Mouse (Mus musculus) lung, adult 2 months (tissue): Measurements from ENCODE around the gene Espn. TPM values are rescaled to one million over a fixed set of nuclear protein-coding genes. Genes with fewer than 3 reads are reported as not detected.
A peak's percentile ranks its signal among the peaks of the same experiment; 100 is the strongest.

Source experiments
- DNase-seq: peaks from one replicate; pipeline ENCODE4 v3.0.0; 2022
- H3K4me1 ChIP-seq: fragments of 200-500 bp; 2 replicates; pipeline ENCODE4 v1.6.1; 2011; ENCODE audit warnings: low read length; ENCODE audit not compliant: control insufficient read depth, insufficient read depth
- H3K4me3 ChIP-seq: fragments of 200-500 bp; replicated peaks from 2 replicates; pipeline ENCODE3; 2011; ENCODE audit warnings: low read depth, mild to moderate bottlenecking, control low read depth, low read length; ENCODE audit errors: extremely low read depth
- CTCF ChIP-seq: fragments of 200-500 bp; IDR thresholded peaks from 2 replicates; pipeline ENCODE4 v1.5.1; 2011; ENCODE audit warnings: mild to moderate bottlenecking, low read length, control low read depth; ENCODE audit not compliant: insufficient read depth
- POLR2A ChIP-seq: fragments of 200-500 bp; IDR thresholded peaks from 2 replicates; pipeline ENCODE4 v1.6.1; 2011; ENCODE audit warnings: low read depth, mild to moderate bottlenecking, control low read depth, low read length, borderline replicate concordance; ENCODE audit errors: extremely low read depth
- WGBS: fragments of 180-500 bp; shearing (Covaris S2); methylation state at CpG from one replicate; pipeline ENCODE4 v1.1.7; 2018; 5-methylcytosine and 5-hydroxymethylcytosine counted together
- polyA plus RNA-seq: library from polyadenylated mRNA; depleted of rRNA; stranded (reverse); fragments of >200 nt; gene quantifications from 2 replicates; pipeline ENCODE4 v1.2.3, GENCODE M21; 2012

Gene Espn
- polyA plus RNA-seq, 1 experiment: 9.8 TPM

DNA sequence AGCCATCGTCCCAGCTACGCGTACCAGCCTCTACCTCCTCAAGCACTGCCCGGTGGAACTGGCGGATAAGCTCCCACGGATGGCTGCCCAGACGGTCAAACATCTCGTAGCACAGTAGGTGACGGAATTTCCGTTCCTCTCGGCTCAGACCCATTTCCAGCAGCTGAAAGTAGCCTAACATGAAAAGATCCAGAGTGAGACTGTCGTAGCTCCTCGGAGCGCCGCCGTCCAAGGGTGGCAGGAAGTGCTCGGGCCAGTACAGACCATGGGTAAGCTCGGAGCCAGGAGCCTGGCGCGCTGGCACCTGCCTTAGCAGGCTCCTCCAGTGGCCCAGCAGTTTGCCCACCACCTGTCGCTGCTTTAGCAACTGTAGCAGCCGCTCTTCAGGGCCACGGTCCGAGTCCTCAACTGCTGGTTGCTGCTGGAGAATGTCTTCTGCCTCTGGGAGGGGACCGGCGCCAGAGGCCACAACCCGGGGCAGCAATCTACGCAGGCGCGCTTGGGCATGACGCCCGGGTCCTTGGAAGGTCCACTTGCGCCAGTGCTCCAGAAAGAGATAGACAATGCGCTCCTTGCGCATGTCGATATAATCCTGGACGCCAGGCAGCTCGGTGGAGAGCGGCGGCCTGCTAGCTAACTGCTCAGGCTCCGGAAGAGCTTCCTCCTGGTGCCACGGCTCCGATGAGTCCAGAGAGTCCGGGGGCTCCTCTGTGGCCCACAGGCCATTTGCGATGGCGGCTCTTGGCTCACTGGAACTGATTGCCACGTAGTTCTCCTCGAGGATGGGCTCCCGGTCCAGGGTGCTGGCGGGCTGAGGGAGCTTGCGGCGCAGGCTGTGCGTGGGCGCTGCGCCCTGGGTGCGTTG, 26.8 kb downstream of the Espn start:
- TF ChIP-seq CTCF (no peak), POLR2A (no peak)
- H3K4me1 ChIP-seq: peaks cover 13% of the 10 kb centered on the region
- H3K4me3 ChIP-seq: peak overlapping the region; percentile 44
- WGBS: 20% methylated on average over 56 of the region's 56 CpGs
- no peak for DNase-seq

DNA sequence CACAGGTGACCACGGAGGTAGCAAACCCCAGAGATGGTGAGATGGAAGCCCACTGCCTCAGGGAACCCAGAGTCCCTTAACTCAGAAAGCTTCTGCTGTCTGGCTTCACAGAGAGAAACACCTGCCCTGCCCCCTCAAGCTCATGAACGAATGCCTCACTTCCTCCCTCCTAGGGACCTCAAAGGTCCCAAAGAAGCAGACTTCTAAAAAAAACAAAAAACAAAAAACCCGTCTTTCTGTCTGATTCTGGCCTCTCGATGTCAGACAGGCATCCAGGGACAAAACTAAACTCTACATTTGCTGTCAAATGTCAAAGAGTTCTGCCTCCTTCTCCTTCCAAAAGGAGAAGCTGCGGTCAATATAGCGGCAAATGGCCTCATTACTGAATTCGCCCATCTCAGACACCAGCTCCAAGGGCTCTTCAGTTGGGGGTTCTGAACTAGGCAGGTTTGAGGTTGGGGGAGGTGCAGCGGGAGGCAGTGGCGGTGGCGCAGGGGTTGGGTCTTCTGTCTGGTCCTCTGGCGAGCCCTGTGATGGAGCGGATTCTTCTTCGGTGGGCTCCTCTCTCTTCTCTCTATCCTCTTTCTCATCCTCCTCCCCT, 27.7 kb downstream of the Espn start:
- DNase-seq: no peak
- no peak overlapping the region for H3K4me3 ChIP-seq
- WGBS: 25% methylated on average over 13 of the region's 13 CpGs
- peaks cover 15% of the 10 kb centered on the region for H3K4me1 ChIP-seq
- no peak for TF ChIP-seq POLR2A
- TF ChIP-seq CTCF: no peak

DNA sequence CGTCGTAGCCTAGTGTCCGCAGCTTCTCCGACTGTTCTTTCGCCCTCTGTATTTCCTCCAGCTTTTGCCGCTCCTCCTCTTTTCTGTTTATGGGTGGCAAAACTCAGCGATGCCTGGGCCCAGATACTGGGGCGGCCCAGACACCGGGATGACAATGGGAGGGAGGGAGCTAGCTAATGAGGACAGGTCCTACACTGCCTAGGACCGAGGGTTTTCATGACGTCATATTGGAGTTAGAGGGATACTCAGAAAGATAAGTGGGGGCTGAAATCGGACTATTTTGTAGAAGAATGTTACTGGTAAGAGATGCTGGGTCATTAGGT, 31.0 kb downstream of the Espn start:
- TF ChIP-seq POLR2A (no peak), CTCF (no peak)
- H3K4me3 ChIP-seq: no peak overlapping the region
- WGBS: 8% methylated on average over 12 of the region's 12 CpGs
- H3K4me1 ChIP-seq: peaks cover 12% of the 10 kb centered on the region
- no peak for DNase-seq

DNA sequence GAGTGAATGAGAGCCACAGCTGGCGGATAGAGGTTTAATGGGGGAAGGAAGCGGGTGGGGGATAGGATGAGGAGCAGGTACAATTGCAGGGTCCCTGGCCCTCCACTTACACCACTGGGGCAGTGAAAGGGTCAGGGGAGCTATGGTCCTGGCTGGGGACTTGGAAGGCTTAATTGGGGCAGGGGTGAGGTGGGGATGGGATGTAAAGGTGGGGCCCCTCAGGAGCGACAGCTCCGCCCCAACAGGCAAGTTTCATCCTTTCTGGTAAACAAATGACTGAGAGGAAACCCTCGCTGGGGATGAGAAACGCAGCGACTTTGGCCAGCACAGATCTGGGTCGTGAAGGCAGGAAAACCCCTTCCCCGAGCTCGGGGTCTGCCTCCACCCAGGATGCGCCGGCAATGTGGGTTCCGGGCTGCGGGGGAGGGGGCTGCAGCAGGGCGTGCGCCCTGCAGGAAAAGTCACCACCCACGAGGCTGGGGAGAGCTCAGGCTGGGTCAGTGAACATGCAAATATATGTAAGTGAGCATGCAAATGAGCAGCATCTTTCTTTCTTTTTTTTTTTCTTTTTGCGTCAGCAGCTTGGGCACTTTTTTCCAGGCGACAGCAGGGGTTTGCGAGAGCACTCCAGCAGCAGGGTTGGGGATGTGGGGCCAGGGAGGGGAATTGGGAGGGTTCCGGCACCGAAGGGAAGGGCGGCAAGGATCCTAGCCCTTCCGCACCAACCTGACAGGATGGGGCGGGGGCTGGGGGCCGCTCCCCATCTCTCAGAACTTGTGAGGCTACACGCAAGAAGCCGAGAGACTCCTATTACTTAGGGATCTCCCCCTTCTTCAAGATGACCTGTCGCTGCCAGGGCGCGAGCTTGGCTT, 31.6 kb downstream of the Espn start:
- no peak for TF ChIP-seq POLR2A
- Histone ChIP-seq H3K4me1 (peaks cover 9% of the 10 kb centered on the region; the same call in 1 of the 2 replicates), H3K4me3 (no peak overlapping the region)
- DNase-seq: no peak
- 10% methylated on average over 31 of the region's 31 CpGs for WGBS

DNA sequence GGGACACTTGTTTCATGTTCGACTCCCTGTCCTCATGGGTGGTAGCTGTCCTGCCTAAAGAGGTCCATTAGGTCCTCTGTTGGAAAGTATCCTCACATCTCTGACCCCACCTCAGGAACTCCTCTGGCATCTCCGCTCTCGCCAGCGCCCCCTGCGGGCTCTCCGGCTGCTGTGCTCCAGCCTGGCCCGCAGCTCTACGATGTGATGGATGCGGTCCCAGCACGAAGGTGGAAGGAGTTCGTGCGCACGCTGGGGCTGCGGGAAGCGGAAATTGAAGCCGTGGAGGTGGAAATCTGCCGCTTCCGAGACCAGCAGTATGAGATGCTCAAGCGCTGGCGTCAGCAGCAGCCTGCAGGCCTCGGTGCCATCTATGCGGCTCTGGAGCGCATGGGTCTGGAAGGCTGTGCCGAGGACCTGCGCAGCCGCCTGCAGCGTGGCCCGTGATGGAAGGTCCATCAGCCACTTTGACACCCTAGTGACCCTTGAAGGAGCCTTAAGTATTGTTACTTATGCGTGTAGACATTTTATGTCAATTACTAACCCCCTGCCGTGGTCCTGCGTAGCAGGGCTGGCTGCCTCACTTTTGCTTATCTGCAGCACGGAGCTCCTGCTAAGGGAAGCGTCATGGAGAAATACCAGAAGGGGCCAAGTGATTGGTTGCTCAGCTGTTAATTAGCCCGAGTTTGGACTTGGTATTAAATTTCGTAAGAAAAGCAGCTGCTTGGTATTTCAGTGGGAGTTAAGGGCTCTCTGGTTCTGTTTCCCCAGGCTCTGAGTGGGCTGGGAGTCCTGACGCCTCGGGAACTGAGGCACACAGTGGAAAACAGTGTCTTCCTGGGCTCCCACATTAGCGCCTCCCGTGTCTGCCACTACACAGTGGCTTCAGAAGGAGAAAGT, 32.5 kb downstream of the Espn start:
- TF ChIP-seq CTCF: peak; percentile 30; the same call in 1 of the 2 replicates
- no peak for TF ChIP-seq POLR2A
- H3K4me3 ChIP-seq: no peak overlapping the region
- DNase-seq: no peak
- peaks cover 13% of the 10 kb centered on the region; the same call in 1 of the 2 replicates for H3K4me1 ChIP-seq
- 35% methylated on average over 39 of the region's 39 CpGs for WGBS

DNA sequence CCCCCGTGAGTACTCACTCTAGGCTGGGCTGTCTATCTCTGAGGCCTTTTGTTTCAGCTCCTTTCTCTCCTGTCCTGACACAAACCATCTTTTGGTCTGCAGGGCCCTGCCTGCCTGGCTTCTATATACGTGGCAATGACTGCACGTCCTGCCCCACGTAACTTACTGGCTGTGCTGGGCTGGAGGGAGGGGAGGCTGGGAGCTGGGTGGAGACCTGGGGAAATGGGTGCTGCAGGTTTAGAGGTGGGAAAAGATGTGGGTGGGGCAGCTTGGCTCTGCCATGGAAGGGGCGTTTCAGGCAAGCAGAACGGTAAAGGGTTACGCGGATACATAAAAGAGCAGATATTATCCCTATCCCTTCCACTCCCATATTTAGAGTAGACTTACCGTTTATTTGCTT, 34.6 kb downstream of the Espn start:
- H3K4me3 ChIP-seq: no peak overlapping the region
- no peak for DNase-seq
- H3K4me1 ChIP-seq: peaks cover 13% of the 10 kb centered on the region; the same call in 1 of the 2 replicates
- TF ChIP-seq CTCF (no peak), POLR2A (no peak)
- 70% methylated on average over 9 of the region's 9 CpGs for WGBS

DNA sequence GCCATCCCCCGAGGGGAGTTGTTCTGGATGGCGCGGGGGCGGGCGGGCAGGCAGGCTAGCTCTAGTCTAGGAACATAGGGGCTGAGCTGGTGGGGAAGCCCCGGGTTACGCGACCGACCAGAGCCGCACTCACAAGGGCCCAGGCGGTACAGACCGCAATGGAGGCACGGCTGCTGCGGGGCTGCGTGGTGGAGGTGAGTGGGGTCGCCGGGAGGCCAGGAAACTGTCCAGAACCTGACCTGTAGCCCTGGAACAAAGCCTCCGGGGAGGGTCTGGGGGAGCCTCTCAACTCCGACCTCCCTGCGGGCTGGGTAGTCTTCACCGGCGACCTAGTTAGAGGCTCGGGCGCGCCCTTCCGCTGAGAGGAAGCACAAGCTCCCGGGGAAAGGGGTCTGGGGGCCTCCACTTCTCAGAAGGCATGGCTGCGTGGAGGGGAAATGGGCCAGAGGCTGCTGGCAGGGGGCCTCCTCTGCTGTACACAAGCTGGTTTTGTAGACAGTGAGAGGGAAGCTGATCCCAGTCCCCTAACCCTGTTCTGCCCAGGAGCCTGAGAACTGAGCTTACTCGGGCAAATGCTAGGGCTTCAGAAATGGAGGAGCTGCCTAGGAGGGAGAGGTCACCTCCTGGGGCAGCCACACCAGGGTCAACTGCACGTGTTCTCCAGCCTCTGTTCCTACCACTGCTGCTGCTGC, 36.1 kb downstream of the Espn start, which contains the start of gene Tnfrsf25:
Tnfrsf25 (plus strand) TSS at position 14 of the 692 bp plus-strand sequence.
- no peak for DNase-seq
- Histone ChIP-seq H3K4me3 (no peak within 1 kb of the TSS), H3K4me1 (peaks cover 12% of the 10 kb centered on the region; the same call in 1 of the 2 replicates)
- TF ChIP-seq CTCF (no peak), POLR2A (no peak)
- WGBS: 17% methylated on average over 30 of the region's 30 CpGs

DNA sequence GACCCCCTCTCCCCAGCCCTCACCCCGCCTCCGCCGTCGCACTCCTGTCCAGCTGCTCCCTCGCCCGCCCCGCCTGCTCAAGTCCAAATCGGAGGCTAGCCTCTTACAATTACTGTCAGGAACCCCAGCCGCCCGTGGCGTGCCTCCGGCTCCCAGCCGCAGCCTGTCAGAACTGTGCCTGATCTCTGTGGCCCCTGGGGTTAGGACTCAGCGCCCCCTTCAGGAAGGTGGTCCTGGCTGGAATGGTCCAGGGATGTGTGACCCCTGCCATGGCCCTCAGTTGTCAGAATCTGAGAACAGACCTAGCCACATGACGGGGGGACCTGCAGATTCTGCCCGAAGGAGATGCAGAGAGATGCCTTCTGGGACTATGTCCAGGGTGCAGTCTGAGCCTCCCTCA, 38.1 kb downstream of the Espn start:
- TF ChIP-seq POLR2A: no peak
- no peak for TF ChIP-seq CTCF
- no peak for DNase-seq
- Histone ChIP-seq H3K4me3 (no peak overlapping the region), H3K4me1 (peaks cover 4% of the 10 kb centered on the region; the same call in 1 of the 2 replicates)
- 86% methylated on average over 16 of the region's 16 CpGs for WGBS

DNA sequence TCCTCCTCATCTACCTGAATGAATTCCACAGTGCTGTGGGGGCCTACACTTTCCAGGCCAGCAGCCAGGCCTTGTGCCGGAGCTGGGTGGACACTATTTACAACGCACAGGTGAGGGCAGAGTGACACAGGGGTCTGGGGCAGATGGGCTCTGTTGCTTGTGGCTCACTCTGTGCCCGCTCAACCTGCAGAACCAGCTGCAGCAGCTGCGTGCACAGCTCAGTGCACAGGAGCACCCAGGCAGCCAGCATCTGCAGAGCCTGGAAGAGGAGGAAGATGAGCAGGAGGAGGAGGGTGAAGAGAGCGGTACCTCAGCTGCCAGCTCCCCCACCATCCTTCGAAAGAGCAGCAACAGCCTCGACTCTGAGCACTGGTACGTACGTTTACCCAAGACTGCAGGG, 39.8 kb downstream of the Espn start:
- TF ChIP-seq CTCF: no peak
- no peak for TF ChIP-seq POLR2A
- Histone ChIP-seq H3K4me3 (no peak overlapping the region), H3K4me1 (peaks cover 4% of the 10 kb centered on the region; the same call in 1 of the 2 replicates)
- DNase-seq: no peak
- WGBS: 86% methylated on average over 9 of the region's 9 CpGs
